20 mouse cellular contexts compared by ENCODE assay signal in genomic region chr6:121051411-121051810, GRCm38 (mm10).
DNase-seq lines count a peak whose midpoint lies in the region; ATAC-seq and TF ChIP-seq lines count a peak whose summit lies in the region.
"Had no signal": no experiment of that assay in that cellular context is flagged by ENCODE, and none has a peak within 500 bp of the region (broad histone marks: within the 10 kb centered on the region; RNA-seq: fewer than 3 reads in every experiment).

No protein-coding gene starts in this region.

- TF ChIP-seq CTCF in layer of hippocampus, adult 2 months (conservative IDR thresholded peaks at IDR 0.05), result no peak

- 54% methylated on average over 8 of the region's 8 CpGs for WGBS in heart, embryonic 11.5 days (ENCODE audit: insufficient replicate concordance)
- 64% methylated on average over 8 of the region's 8 CpGs for WGBS in limb, embryonic 14.5 days
- 86% methylated on average over 8 of the region's 8 CpGs for WGBS in forebrain, embryonic 15.5 days

- no peak for ATAC-seq in heart, embryonic 11.5 days (replicated peaks; ENCODE audit: insufficient number of reproducible peaks, low FRiP score, low TSS enrichment)
- peak; percentile 71 for ATAC-seq in limb, embryonic 14.5 days (ENCODE audit: low FRiP score, low read depth)
- no peak for ATAC-seq in forebrain, embryonic 15.5 days (replicated peaks)
- ATAC-seq: forebrain, embryonic 16.5 days; midbrain, embryonic 13.5 days had no signal

- no peaks in the 10 kb centered on the region for H3K36me3 ChIP-seq in heart, embryonic 11.5 days (ENCODE audit: control insufficient read depth, insufficient read depth, low read length)
- no peaks in the 10 kb centered on the region for H3K36me3 ChIP-seq in limb, embryonic 14.5 days (ENCODE audit: control insufficient read depth, insufficient read depth, low read length)
- H3K36me3 ChIP-seq in forebrain, embryonic 15.5 days, result no peaks in the 10 kb centered on the region
- H3K36me3 ChIP-seq: embryonic facial prominence, embryonic 13.5 days; hindbrain, embryonic 12.5 days; limb, embryonic 12.5 days; midbrain, embryonic 13.5 days had no signal

- intact Hi-C loops in heart, postnatal 25 days (cut with DNase I), result no loop called here
- intact Hi-C loops in gastrocnemius, postnatal 14 days (cut with DNase I; ENCODE audit: low total_unique reads), result loop anchor here (10.0 kb wide), 1 partner anchor 53 kb away; no protein-coding TSS in a partner anchor

- peaks cover 86% of the 10 kb centered on the region for H3K4me1 ChIP-seq in heart, embryonic 11.5 days (ENCODE audit: control insufficient read depth, insufficient read depth, low read length)
- H3K4me1 ChIP-seq in limb, embryonic 14.5 days (ENCODE audit: control insufficient read depth, insufficient read depth, low read length), result peaks cover 8% of the 10 kb centered on the region; the same call in 1 of the 2 replicates
- peaks cover 4% of the 10 kb centered on the region; the same call in 1 of the 2 replicates for H3K4me1 ChIP-seq in forebrain, embryonic 15.5 days

- TF ChIP-seq POLR2A in limb, embryonic 14.5 days (IDR thresholded peaks at IDR 0.05; ENCODE audit: borderline replicate concordance, extremely low read depth, insufficient read depth, insufficient read length), result no peak

- no peak overlapping the region for H3K4me3 ChIP-seq in heart, embryonic 11.5 days (ENCODE audit: low read depth, low read length)
- H3K4me3 ChIP-seq in layer of hippocampus, adult 2 months, result no peak overlapping the region
- no peak overlapping the region for H3K4me3 ChIP-seq in limb, embryonic 14.5 days (replicated peaks; ENCODE audit: low read length)
- no peak overlapping the region for H3K4me3 ChIP-seq in forebrain, embryonic 15.5 days
- H3K4me3 ChIP-seq: embryonic facial prominence, embryonic 13.5 days; hindbrain, embryonic 12.5 days; limb, embryonic 12.5 days; midbrain, embryonic 13.5 days had no signal

- H3K4me2 ChIP-seq in heart, embryonic 11.5 days, result peak overlapping the region; percentile 6; the same call in 1 of the 2 replicates
- H3K4me2 ChIP-seq in limb, embryonic 14.5 days (replicated peaks; ENCODE audit: low read depth, low read length, severe bottlenecking), result no peak overlapping the region
- H3K4me2 ChIP-seq in forebrain, embryonic 15.5 days (replicated peaks), result no peak overlapping the region
- H3K4me2 ChIP-seq: embryonic facial prominence, embryonic 13.5 days; hindbrain, embryonic 12.5 days; limb, embryonic 12.5 days; midbrain, embryonic 13.5 days had no signal

- 0 out of 2 replicates have a peak overlapping the region, but pooled peaks have one; percentile 22 for H3K9ac ChIP-seq in heart, embryonic 11.5 days (ENCODE audit: low read depth, low read length)
- H3K9ac ChIP-seq in limb, embryonic 14.5 days (ENCODE audit: low read depth, low read length, severe bottlenecking), result no peak overlapping the region
- no peak overlapping the region for H3K9ac ChIP-seq in forebrain, embryonic 15.5 days (replicated peaks)
- H3K9ac ChIP-seq: embryonic facial prominence, embryonic 13.5 days; hindbrain, embryonic 12.5 days; limb, embryonic 12.5 days; midbrain, embryonic 13.5 days had no signal

- H3K27me3 ChIP-seq in heart, embryonic 11.5 days (ENCODE audit: control insufficient read depth, insufficient read depth, low read length), result no peaks in the 10 kb centered on the region
- H3K27me3 ChIP-seq in limb, embryonic 14.5 days (ENCODE audit: control insufficient read depth, insufficient read depth, low read length), result no peaks in the 10 kb centered on the region
- H3K27me3 ChIP-seq in forebrain, embryonic 15.5 days, result no peaks in the 10 kb centered on the region
- H3K27me3 ChIP-seq: embryonic facial prominence, embryonic 13.5 days; hindbrain, embryonic 12.5 days; limb, embryonic 12.5 days; midbrain, embryonic 13.5 days had no signal

- no peak for DNase-seq in heart, postnatal 25 days (ENCODE audit: low spot score)
- DNase-seq in layer of hippocampus, adult 2 months (ENCODE audit: low spot score in 2 of 2), result no peak
- DNase-seq in layer of hippocampus, adult 9-10 months (ENCODE audit: low spot score), result no peak
- DNase-seq in gastrocnemius, postnatal 14 days, result peak; percentile 66
- DNase-seq in limb, embryonic 14.5 days (ENCODE audit: low spot score), result no peak
- DNase-seq: adrenal gland, adult 2 months; cerebellum, adult 9-11 months; kidney, adult 9 months; kidney, postnatal 25 days; layer of hippocampus, adult 9-11 months; lung, adult 18-20 months; lung, postnatal 14 days; thymus, postnatal 25 days had no signal

- no peaks in the 10 kb centered on the region for H3K9me3 ChIP-seq in heart, embryonic 11.5 days (replicated peaks; ENCODE audit: control insufficient read depth, low read length)
- H3K9me3 ChIP-seq in limb, embryonic 14.5 days (ENCODE audit: control insufficient read depth, low read length), result no peaks in the 10 kb centered on the region
- no peaks in the 10 kb centered on the region for H3K9me3 ChIP-seq in forebrain, embryonic 15.5 days
- H3K9me3 ChIP-seq: embryonic facial prominence, embryonic 13.5 days; hindbrain, embryonic 12.5 days; limb, embryonic 12.5 days; midbrain, embryonic 13.5 days had no signal

- no peak overlapping the region for H3K27ac ChIP-seq in heart, embryonic 11.5 days (ENCODE audit: low read depth, low read length)
- peak overlapping the region; percentile 12; the same call in 1 of the 2 replicates for H3K27ac ChIP-seq in layer of hippocampus, adult 2 months
- H3K27ac ChIP-seq in limb, embryonic 14.5 days (replicated peaks; ENCODE audit: low read depth, low read length), result no peak overlapping the region
- H3K27ac ChIP-seq in forebrain, embryonic 15.5 days (replicated peaks), result no peak overlapping the region
- H3K27ac ChIP-seq: embryonic facial prominence, embryonic 13.5 days; hindbrain, embryonic 12.5 days; limb, embryonic 12.5 days; midbrain, embryonic 13.5 days had no signal
